Mouse (Mus musculus) CD4-positive helper T cell, adult 2 months (primary cell): ENCODE measurements around the gene Dusp3.

Experiments used
- DNase-seq: peaks from one replicate; pipeline ENCODE4 v3.0.0-alpha.2; 2012; ENCODE audit warnings: low read depth, missing footprints, low spot score

The Dusp3 gene

GRCm38 (mm10) chr11:101976949-101977348 lies 9.9 kb downstream of the Dusp3 start:
- DNase-seq, result no peak

GRCm38 (mm10) chr11:101974923-101975322 lies 11.9 kb downstream of the Dusp3 start:
- DNase-seq, result no peak

- no peak for DNase-seq
Measured at GRCm38 (mm10) chr11:101974181-101974580, 12.6 kb downstream of the Dusp3 start.

GRCm38 (mm10) chr11:101973496-101973895 lies 13.3 kb downstream of the Dusp3 start:
- no peak for DNase-seq

- DNase-seq, result no peak
Measured at GRCm38 (mm10) chr11:101972651-101973050, 14.2 kb downstream of the Dusp3 start.

GRCm38 (mm10) chr11:101972097-101972496 lies 14.7 kb downstream of the Dusp3 start:
- DNase-seq, result no peak

- DNase-seq, result peak; percentile 25
Measured at GRCm38 (mm10) chr11:101971410-101971809, 15.4 kb downstream of the Dusp3 start.

- DNase-seq, result no peak
Measured at GRCm38 (mm10) chr11:101969835-101970234, 17.0 kb downstream of the Dusp3 start.

- peak; percentile 65 for DNase-seq
Measured at GRCm38 (mm10) chr11:101968791-101969190, 18.0 kb downstream of the Dusp3 start.

GRCm38 (mm10) chr11:101968311-101968710 lies 18.5 kb downstream of the Dusp3 start:
- DNase-seq, result no peak

- DNase-seq, result no peak
Measured at GRCm38 (mm10) chr11:101966965-101967614, 19.7 kb downstream of the Dusp3 start, which contains the start of gene Sost. Gene Sost, minus strand, starts transcription at chr11:101967015.

- DNase-seq, result no peak
Measured at GRCm38 (mm10) chr11:101965553-101965952, 21.3 kb downstream of the Dusp3 start.

GRCm38 (mm10) chr11:101964647-101965046 lies 22.2 kb downstream of the Dusp3 start:
- no peak for DNase-seq

- DNase-seq, result no peak
Measured at GRCm38 (mm10) chr11:101963473-101964291, 23.1 kb downstream of the Dusp3 start.

GRCm38 (mm10) chr11:101963043-101963442 lies 23.8 kb downstream of the Dusp3 start:
- no peak for DNase-seq

- DNase-seq, result no peak
Measured at GRCm38 (mm10) chr11:101957476-101957875, 29.3 kb downstream of the Dusp3 start.

GRCm38 (mm10) chr11:101953441-101953840 lies 33.4 kb downstream of the Dusp3 start:
- DNase-seq, result no peak

GRCm38 (mm10) chr11:101952541-101953341 lies 34.1 kb downstream of the Dusp3 start:
- no peak for DNase-seq

GRCm38 (mm10) chr11:101950021-101950420 lies 36.8 kb downstream of the Dusp3 start:
- DNase-seq, result no peak

GRCm38 (mm10) chr11:101946525-101946924 lies 40.3 kb downstream of the Dusp3 start:
- DNase-seq, result no peak

GRCm38 (mm10) chr11:101943055-101943454 lies 43.8 kb downstream of the Dusp3 start:
- DNase-seq, result no peak

GRCm38 (mm10) chr11:101937108-101937507 lies 49.7 kb downstream of the Dusp3 start:
- no peak for DNase-seq
